Mouse (Mus musculus): ENCODE measurements at regions not wholly inside any gene's neighbourhood (a gene's known extent, or its start where the extent isn't known, plus 50 kb on each side); places are given as distances from the start of the nearest gene placed in this dataset.

GRCm38 (mm10) chr6:127241693-127242425, 89.9 kb upstream of the Ccnd2 start:
- Histone ChIP-seq H3K36me3 (no peaks in the 10 kb centered on the region), H3K27ac (no peak overlapping the region), H3K27me3 (no peaks in the 10 kb centered on the region; the same call in 1 of the 2 replicates), H3K9me3 (replicated peaks) (no peaks in the 10 kb centered on the region), H3K4me3 (no peak overlapping the region), H3K9ac (no peak overlapping the region), H3K4me2 (no peak overlapping the region), H3K4me1 (replicated peaks) (no peaks in the 10 kb centered on the region)
- ATAC-seq (replicated peaks; ENCODE audit: insufficient number of reproducible peaks, insufficient read depth, low FRiP score, low read depth), result no peak
- 58% methylated on average over 14 of the region's 14 CpGs for WGBS

GRCm38 (mm10) chr6:127243032-127243431, 91.0 kb upstream of the Ccnd2 start:
- no peak for ATAC-seq (replicated peaks; ENCODE audit: insufficient number of reproducible peaks, insufficient read depth, low FRiP score, low read depth)
- 87% methylated on average over 2 of the region's 2 CpGs for WGBS
- H3K4me3 ChIP-seq, result no peak overlapping the region
- no peaks in the 10 kb centered on the region for H3K36me3 ChIP-seq
- no peak overlapping the region for H3K4me2 ChIP-seq
- no peaks in the 10 kb centered on the region; the same call in 1 of the 2 replicates for H3K27me3 ChIP-seq
- no peak overlapping the region for H3K9ac ChIP-seq
- no peaks in the 10 kb centered on the region for H3K4me1 ChIP-seq (replicated peaks)
- H3K27ac ChIP-seq, result no peak overlapping the region
- no peaks in the 10 kb centered on the region for H3K9me3 ChIP-seq (replicated peaks)

- H3K4me2 ChIP-seq, result 0 out of 2 replicates have a peak overlapping the region, but pooled peaks have one; percentile 6
- no peak overlapping the region for H3K4me3 ChIP-seq
- H3K27ac ChIP-seq, result no peak overlapping the region
- no peak for ATAC-seq (replicated peaks; ENCODE audit: insufficient number of reproducible peaks, insufficient read depth, low FRiP score, low read depth)
- H3K36me3 ChIP-seq, result no peaks in the 10 kb centered on the region
- no peaks in the 10 kb centered on the region for H3K9me3 ChIP-seq (replicated peaks)
- peaks cover 1% of the 10 kb centered on the region for H3K27me3 ChIP-seq
- WGBS, result 76% methylated on average over 4 of the region's 4 CpGs
- no peak overlapping the region for H3K9ac ChIP-seq
- H3K4me1 ChIP-seq (replicated peaks), result 0 out of 2 replicates have a peak, but pooled peaks cover 1% of the 10 kb centered on the region
Observed at GRCm38 (mm10) chr6:127245814-127246440, 93.9 kb upstream of the Ccnd2 start.

- peaks cover 5% of the 10 kb centered on the region; the same call in 1 of the 2 replicates for H3K27me3 ChIP-seq
- ATAC-seq (replicated peaks; ENCODE audit: insufficient number of reproducible peaks, insufficient read depth, low FRiP score, low read depth), result no peak
- no peaks in the 10 kb centered on the region for H3K36me3 ChIP-seq
- H3K4me3 ChIP-seq, result no peak overlapping the region
- H3K27ac ChIP-seq, result no peak overlapping the region
- H3K4me2 ChIP-seq, result no peak overlapping the region
- peaks cover 8% of the 10 kb centered on the region; the same call in 1 of the 2 replicates for H3K4me1 ChIP-seq (replicated peaks)
- 87% methylated on average over 7 of the region's 7 CpGs for WGBS
- no peak overlapping the region for H3K9ac ChIP-seq
- H3K9me3 ChIP-seq (replicated peaks), result no peaks in the 10 kb centered on the region
Observed at GRCm38 (mm10) chr6:127246730-127247129, 94.7 kb upstream of the Ccnd2 start.

- H3K27ac ChIP-seq, result no peak overlapping the region
- no peak for ATAC-seq (replicated peaks; ENCODE audit: insufficient number of reproducible peaks, insufficient read depth, low FRiP score, low read depth)
- H3K36me3 ChIP-seq, result no peaks in the 10 kb centered on the region
- WGBS, result 43% methylated on average over 5 of the region's 5 CpGs
- H3K9ac ChIP-seq, result no peak overlapping the region
- H3K4me2 ChIP-seq, result no peak overlapping the region
- H3K27me3 ChIP-seq, result peaks cover 5% of the 10 kb centered on the region; the same call in 1 of the 2 replicates
- no peak overlapping the region for H3K4me3 ChIP-seq
- H3K4me1 ChIP-seq (replicated peaks), result peaks cover 8% of the 10 kb centered on the region; the same call in 1 of the 2 replicates
- H3K9me3 ChIP-seq (replicated peaks), result no peaks in the 10 kb centered on the region
Observed at GRCm38 (mm10) chr6:127247343-127247742, 95.3 kb upstream of the Ccnd2 start.

GRCm38 (mm10) chr6:127250181-127250873, 98.3 kb upstream of the Ccnd2 start:
- Histone ChIP-seq H3K9me3 (replicated peaks) (no peaks in the 10 kb centered on the region), H3K27ac (no peak overlapping the region), H3K4me3 (no peak overlapping the region), H3K4me2 (no peak overlapping the region), H3K36me3 (no peaks in the 10 kb centered on the region), H3K9ac (no peak overlapping the region), H3K4me1 (replicated peaks) (peaks cover 8% of the 10 kb centered on the region; the same call in 1 of the 2 replicates), H3K27me3 (peaks cover 8% of the 10 kb centered on the region; the same call in 1 of the 2 replicates)
- WGBS, result 62% methylated on average over 8 of the region's 8 CpGs
- no peak for ATAC-seq (replicated peaks; ENCODE audit: insufficient number of reproducible peaks, insufficient read depth, low FRiP score, low read depth)

- peaks cover 8% of the 10 kb centered on the region; the same call in 1 of the 2 replicates for H3K27me3 ChIP-seq
- H3K27ac ChIP-seq, result no peak overlapping the region
- H3K9ac ChIP-seq, result no peak overlapping the region
- H3K4me2 ChIP-seq, result no peak overlapping the region
- no peaks in the 10 kb centered on the region for H3K9me3 ChIP-seq (replicated peaks)
- H3K36me3 ChIP-seq, result no peaks in the 10 kb centered on the region
- peaks cover 8% of the 10 kb centered on the region; the same call in 1 of the 2 replicates for H3K4me1 ChIP-seq (replicated peaks)
- 36% methylated on average over 11 of the region's 11 CpGs for WGBS
- ATAC-seq (replicated peaks; ENCODE audit: insufficient number of reproducible peaks, insufficient read depth, low FRiP score, low read depth), result no peak
- H3K4me3 ChIP-seq, result no peak overlapping the region
Observed at GRCm38 (mm10) chr6:127250874-127251670, 99.1 kb upstream of the Ccnd2 start.

- WGBS, result 1% methylated on average over 5 of the region's 5 CpGs
- no peaks in the 10 kb centered on the region for H3K36me3 ChIP-seq
- no peak overlapping the region for H3K27ac ChIP-seq
- peaks cover 8% of the 10 kb centered on the region; the same call in 1 of the 2 replicates for H3K27me3 ChIP-seq
- H3K9ac ChIP-seq, result no peak overlapping the region
- no peak overlapping the region for H3K4me3 ChIP-seq
- H3K9me3 ChIP-seq (replicated peaks), result no peaks in the 10 kb centered on the region
- H3K4me2 ChIP-seq, result peak overlapping the region; percentile 3; the same call in 1 of the 2 replicates
- no peak for ATAC-seq (replicated peaks; ENCODE audit: insufficient number of reproducible peaks, insufficient read depth, low FRiP score, low read depth)
- H3K4me1 ChIP-seq (replicated peaks), result peaks cover 8% of the 10 kb centered on the region; the same call in 1 of the 2 replicates
Observed at GRCm38 (mm10) chr6:127251671-127251985, 99.6 kb upstream of the Ccnd2 start.

GRCm38 (mm10) chr6:127252000-127252721, 100.2 kb upstream of the Ccnd2 start:
- WGBS, result 18% methylated on average over 3 of the region's 3 CpGs
- Histone ChIP-seq H3K27ac (no peak overlapping the region), H3K9me3 (replicated peaks) (no peaks in the 10 kb centered on the region), H3K4me1 (replicated peaks) (peaks cover 8% of the 10 kb centered on the region; the same call in 1 of the 2 replicates), H3K4me3 (no peak overlapping the region), H3K9ac (no peak overlapping the region), H3K36me3 (no peaks in the 10 kb centered on the region), H3K27me3 (peaks cover 8% of the 10 kb centered on the region; the same call in 1 of the 2 replicates), H3K4me2 (peak overlapping the region; percentile 3; the same call in 1 of the 2 replicates)
- ATAC-seq (replicated peaks; ENCODE audit: insufficient number of reproducible peaks, insufficient read depth, low FRiP score, low read depth), result no peak

- ATAC-seq (replicated peaks; ENCODE audit: insufficient number of reproducible peaks, insufficient read depth, low FRiP score, low read depth), result no peak
- Histone ChIP-seq H3K9ac (no peak overlapping the region), H3K4me1 (replicated peaks) (peaks cover 8% of the 10 kb centered on the region; the same call in 1 of the 2 replicates), H3K27me3 (peaks cover 8% of the 10 kb centered on the region; the same call in 1 of the 2 replicates), H3K27ac (no peak overlapping the region), H3K4me2 (no peak overlapping the region), H3K4me3 (no peak overlapping the region), H3K9me3 (replicated peaks) (no peaks in the 10 kb centered on the region), H3K36me3 (no peaks in the 10 kb centered on the region)
- 66% methylated on average over 3 of the region's 3 CpGs for WGBS
Observed at GRCm38 (mm10) chr6:127253935-127254334, 101.9 kb upstream of the Ccnd2 start.
